Mouse (Mus musculus): ENCODE results near the gene Selenon. TPM values are rescaled to one million over a fixed set of nuclear protein-coding genes. Genes with fewer than 3 reads are reported as not detected.

Gene Selenon
- polyA plus RNA-seq, 2 experiments from 2014 or later: 0.48 TPM; not detected in 1

- no peak for ATAC-seq
Observed at GRCm38 (mm10) chr4:134542726-134543125, 9.2 kb downstream of the Selenon start.

- ATAC-seq: no peak
Observed at GRCm38 (mm10) chr4:134538997-134539580, 12.9 kb downstream of the Selenon start.

- peak; percentile 15 for ATAC-seq
Observed at GRCm38 (mm10) chr4:134535787-134536151, 16.2 kb downstream of the Selenon start.

- peak; percentile 88 for ATAC-seq
Observed at GRCm38 (mm10) chr4:134534932-134535786, 16.8 kb downstream of the Selenon start, which contains the start of gene Mtfr1l. TSS of gene Mtfr1l (minus strand) at chr4:134535387.

- peak; percentile 60 for ATAC-seq
Observed at GRCm38 (mm10) chr4:134534124-134534886, 17.7 kb downstream of the Selenon start.

GRCm38 (mm10) chr4:134533421-134533820, 18.5 kb downstream of the Selenon start:
- no peak for ATAC-seq

GRCm38 (mm10) chr4:134532928-134533327, 19.0 kb downstream of the Selenon start:
- no peak for ATAC-seq

GRCm38 (mm10) chr4:134526220-134526619, 25.7 kb downstream of the Selenon start:
- no peak for ATAC-seq

GRCm38 (mm10) chr4:134525806-134526205, 26.2 kb downstream of the Selenon start:
- ATAC-seq: no peak

GRCm38 (mm10) chr4:134523447-134523846, 28.5 kb downstream of the Selenon start:
- no peak for ATAC-seq

GRCm38 (mm10) chr4:134519281-134519680, 32.7 kb downstream of the Selenon start:
- no peak for ATAC-seq

GRCm38 (mm10) chr4:134518541-134518940, 33.4 kb downstream of the Selenon start:
- ATAC-seq: no peak

- ATAC-seq: no peak
Observed at GRCm38 (mm10) chr4:134517719-134518118, 34.2 kb downstream of the Selenon start.

GRCm38 (mm10) chr4:134516981-134517380, 35.0 kb downstream of the Selenon start:
- ATAC-seq: no peak

- no peak for ATAC-seq
Observed at GRCm38 (mm10) chr4:134515614-134516013, 36.4 kb downstream of the Selenon start.

GRCm38 (mm10) chr4:134514309-134514930, 37.5 kb downstream of the Selenon start:
- ATAC-seq: no peak

- ATAC-seq: no peak
Observed at GRCm38 (mm10) chr4:134512798-134513197, 39.2 kb downstream of the Selenon start.

- no peak for ATAC-seq
Observed at GRCm38 (mm10) chr4:134511730-134512129, 40.2 kb downstream of the Selenon start.

GRCm38 (mm10) chr4:134510845-134511411, 41.0 kb downstream of the Selenon start, which contains the start of gene Aunip:
TSS of gene Aunip (plus strand) at chr4:134510999.
- ATAC-seq: peak; percentile 92

- no peak for ATAC-seq
Observed at GRCm38 (mm10) chr4:134510396-134510795, 41.6 kb downstream of the Selenon start.

GRCm38 (mm10) chr4:134506713-134507112, 45.3 kb downstream of the Selenon start:
- no peak for ATAC-seq

- ATAC-seq: no peak
Observed at GRCm38 (mm10) chr4:134505966-134506594, 45.9 kb downstream of the Selenon start.
